Mouse (Mus musculus): ENCODE measurements around the gene Plac8. TPM values are rescaled to one million over a fixed set of nuclear protein-coding genes. Genes with fewer than 3 reads are reported as not detected.

The Plac8 gene
- polyA plus RNA-seq, 1 experiment from 2014 or later, result 1.2 TPM

GRCm38 (mm10) chr5:100557019-100557418, 15.0 kb downstream of the Plac8 start:
- no peaks in the 10 kb centered on the region for H3K36me3 ChIP-seq
- ATAC-seq (ENCODE audit: low FRiP score, low read depth), result no peak
- no peak overlapping the region for H3K4me2 ChIP-seq (replicated peaks)
- no peak overlapping the region for H3K27ac ChIP-seq (replicated peaks)
- H3K4me3 ChIP-seq, result no peak overlapping the region
- H3K27me3 ChIP-seq, result no peaks in the 10 kb centered on the region
- WGBS, result 87% methylated on average over 14 of the region's 14 CpGs
- H3K9ac ChIP-seq (replicated peaks), result no peak overlapping the region
- H3K9me3 ChIP-seq, result no peaks in the 10 kb centered on the region
- H3K4me1 ChIP-seq, result no peaks in the 10 kb centered on the region

- no peaks in the 10 kb centered on the region for H3K4me1 ChIP-seq
- H3K9me3 ChIP-seq, result no peaks in the 10 kb centered on the region
- no peak overlapping the region for H3K27ac ChIP-seq (replicated peaks)
- H3K4me3 ChIP-seq, result no peak overlapping the region
- no peak for ATAC-seq (ENCODE audit: low FRiP score, low read depth)
- WGBS, result 62% methylated on average over 8 of the region's 8 CpGs
- no peaks in the 10 kb centered on the region for H3K27me3 ChIP-seq
- peaks cover 12% of the 10 kb centered on the region for H3K36me3 ChIP-seq
- no peak overlapping the region for H3K4me2 ChIP-seq (replicated peaks)
- H3K9ac ChIP-seq (replicated peaks), result no peak overlapping the region
These were observed 18.6 kb downstream of the Plac8 start for GRCm38 (mm10) chr5:100553426-100553825.

DNA sequence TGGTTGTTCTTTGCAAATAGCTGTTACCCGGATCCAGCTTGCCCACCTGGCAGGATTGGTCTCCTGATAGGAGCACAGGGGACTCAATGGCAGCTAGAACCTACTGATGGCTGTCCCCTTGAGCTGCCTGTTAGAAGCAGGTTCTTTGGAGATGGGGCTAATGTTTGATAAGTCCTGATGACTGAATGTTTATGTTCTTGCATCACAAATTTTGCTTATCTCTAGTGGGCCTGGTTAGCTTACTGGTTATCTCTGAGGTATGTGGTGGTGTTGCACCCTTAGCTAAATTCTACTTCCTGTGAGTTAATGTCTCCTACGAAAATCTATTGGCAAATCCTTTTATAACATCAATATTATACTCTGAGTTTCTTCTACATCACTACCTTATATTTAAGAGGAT, 20.1 kb downstream of the Plac8 start:
- no peak overlapping the region for H3K4me3 ChIP-seq
- H3K4me2 ChIP-seq (replicated peaks), result no peak overlapping the region
- WGBS, result 69% methylated on average over 2 of the region's 2 CpGs
- no peaks in the 10 kb centered on the region for H3K9me3 ChIP-seq
- no peak overlapping the region for H3K9ac ChIP-seq (replicated peaks)
- H3K4me1 ChIP-seq, result no peaks in the 10 kb centered on the region
- ATAC-seq (ENCODE audit: low FRiP score, low read depth), result no peak
- H3K27ac ChIP-seq (replicated peaks), result no peak overlapping the region
- H3K36me3 ChIP-seq, result peaks cover 27% of the 10 kb centered on the region
- H3K27me3 ChIP-seq, result no peaks in the 10 kb centered on the region

- Histone ChIP-seq H3K9me3 (no peaks in the 10 kb centered on the region), H3K27ac (replicated peaks) (no peak overlapping the region), H3K4me3 (no peak overlapping the region), H3K9ac (replicated peaks) (no peak overlapping the region), H3K36me3 (peaks cover 41% of the 10 kb centered on the region), H3K27me3 (no peaks in the 10 kb centered on the region), H3K4me1 (no peaks in the 10 kb centered on the region), H3K4me2 (replicated peaks) (no peak overlapping the region)
- 100% methylated on average over 1 of the region's 1 CpGs for WGBS
- no peak for ATAC-seq (ENCODE audit: low FRiP score, low read depth)
These were observed 21.9 kb downstream of the Plac8 start for GRCm38 (mm10) chr5:100550151-100550550.

GRCm38 (mm10) chr5:100549311-100549710, 22.7 kb downstream of the Plac8 start:
- H3K4me2 ChIP-seq (replicated peaks), result no peak overlapping the region
- ATAC-seq (ENCODE audit: low FRiP score, low read depth), result no peak

GRCm38 (mm10) chr5:100548236-100548635, 23.8 kb downstream of the Plac8 start:
- H3K4me1 ChIP-seq, result no peaks in the 10 kb centered on the region
- H3K27ac ChIP-seq (replicated peaks), result no peak overlapping the region
- H3K36me3 ChIP-seq, result peaks cover 58% of the 10 kb centered on the region
- H3K4me2 ChIP-seq (replicated peaks), result no peak overlapping the region
- no peak for ATAC-seq (ENCODE audit: low FRiP score, low read depth)
- 88% methylated on average over 2 of the region's 2 CpGs for WGBS
- no peaks in the 10 kb centered on the region for H3K27me3 ChIP-seq
- no peak overlapping the region for H3K9ac ChIP-seq (replicated peaks)
- no peak overlapping the region for H3K4me3 ChIP-seq
- H3K9me3 ChIP-seq, result no peaks in the 10 kb centered on the region

More at GRCm38 (mm10) chr5:100549311-100549710, 22.7 kb downstream of the Plac8 start:
- no peak overlapping the region for H3K4me3 ChIP-seq
- H3K36me3 ChIP-seq, result peaks cover 49% of the 10 kb centered on the region
- H3K27me3 ChIP-seq, result no peaks in the 10 kb centered on the region
- 95% methylated on average over 4 of the region's 4 CpGs for WGBS
- H3K9me3 ChIP-seq, result no peaks in the 10 kb centered on the region
- no peak overlapping the region for H3K27ac ChIP-seq (replicated peaks)
- no peaks in the 10 kb centered on the region for H3K4me1 ChIP-seq
- H3K9ac ChIP-seq (replicated peaks), result no peak overlapping the region

- H3K4me1 ChIP-seq, result no peaks in the 10 kb centered on the region
- no peak for ATAC-seq (ENCODE audit: low FRiP score, low read depth)
- no peaks in the 10 kb centered on the region for H3K27me3 ChIP-seq
- peaks cover 74% of the 10 kb centered on the region for H3K36me3 ChIP-seq
- no peaks in the 10 kb centered on the region for H3K9me3 ChIP-seq
- WGBS, result 96% methylated on average over 6 of the region's 6 CpGs
- H3K27ac ChIP-seq (replicated peaks), result no peak overlapping the region
- H3K4me3 ChIP-seq, result no peak overlapping the region
- no peak overlapping the region for H3K9ac ChIP-seq (replicated peaks)
- no peak overlapping the region for H3K4me2 ChIP-seq (replicated peaks)
These were observed 25.6 kb downstream of the Plac8 start for GRCm38 (mm10) chr5:100546294-100547080.

DNA sequence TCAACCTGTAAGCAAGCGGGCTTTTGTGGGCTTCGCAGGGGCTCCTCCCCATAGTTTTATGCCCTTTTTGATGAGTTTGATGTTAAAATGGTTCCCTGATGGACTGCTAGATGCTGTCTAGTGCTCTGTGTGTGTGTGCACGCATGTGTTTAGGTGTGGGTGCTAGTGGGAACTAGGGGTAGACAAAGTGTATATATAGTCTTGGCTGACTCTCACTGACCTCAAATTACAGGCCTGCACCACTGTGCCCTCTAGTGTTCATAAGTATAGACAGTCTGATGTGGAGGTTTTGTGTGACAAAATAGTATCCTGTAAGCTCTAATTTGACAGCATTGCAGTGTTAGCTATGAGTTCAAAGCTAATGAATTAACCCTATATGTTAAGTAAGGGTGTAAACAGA, 35.4 kb downstream of the Plac8 start:
- H3K36me3 ChIP-seq, result peaks cover 65% of the 10 kb centered on the region
- no peaks in the 10 kb centered on the region for H3K27me3 ChIP-seq
- H3K9me3 ChIP-seq, result no peaks in the 10 kb centered on the region
- no peak overlapping the region for H3K9ac ChIP-seq (replicated peaks)
- H3K4me3 ChIP-seq, result no peak overlapping the region
- no peak overlapping the region for H3K27ac ChIP-seq (replicated peaks)
- ATAC-seq (ENCODE audit: low FRiP score, low read depth), result no peak
- WGBS, result 91% methylated on average over 3 of the region's 3 CpGs
- no peaks in the 10 kb centered on the region for H3K4me1 ChIP-seq
- H3K4me2 ChIP-seq (replicated peaks), result no peak overlapping the region

GRCm38 (mm10) chr5:100535826-100536225, 36.2 kb downstream of the Plac8 start:
- H3K4me2 ChIP-seq (replicated peaks), result no peak overlapping the region
- ATAC-seq (ENCODE audit: low FRiP score, low read depth), result no peak
- H3K27me3 ChIP-seq, result no peaks in the 10 kb centered on the region
- no peak overlapping the region for H3K27ac ChIP-seq (replicated peaks)
- H3K9me3 ChIP-seq, result no peaks in the 10 kb centered on the region
- 83% methylated on average over 7 of the region's 7 CpGs for WGBS
- no peak overlapping the region for H3K4me3 ChIP-seq
- peaks cover 67% of the 10 kb centered on the region for H3K36me3 ChIP-seq
- H3K4me1 ChIP-seq, result no peaks in the 10 kb centered on the region
- no peak overlapping the region for H3K9ac ChIP-seq (replicated peaks)

- Histone ChIP-seq H3K36me3 (peaks cover 41% of the 10 kb centered on the region), H3K4me3 (no peak overlapping the region), H3K27ac (replicated peaks) (no peak overlapping the region), H3K4me2 (replicated peaks) (no peak overlapping the region), H3K4me1 (no peaks in the 10 kb centered on the region), H3K9ac (replicated peaks) (no peak overlapping the region), H3K27me3 (no peaks in the 10 kb centered on the region), H3K9me3 (no peaks in the 10 kb centered on the region)
- ATAC-seq (ENCODE audit: low FRiP score, low read depth), result no peak
- WGBS, result 94% methylated on average over 7 of the region's 7 CpGs
These were observed 45.9 kb downstream of the Plac8 start for GRCm38 (mm10) chr5:100526164-100526563.

GRCm38 (mm10) chr5:100525620-100526019, 46.4 kb downstream of the Plac8 start:
- ATAC-seq (ENCODE audit: low FRiP score, low read depth), result no peak
- WGBS, result 96% methylated on average over 3 of the region's 3 CpGs
- H3K9ac ChIP-seq (replicated peaks), result no peak overlapping the region
- H3K27ac ChIP-seq (replicated peaks), result no peak overlapping the region
- H3K4me1 ChIP-seq, result no peaks in the 10 kb centered on the region
- no peaks in the 10 kb centered on the region for H3K27me3 ChIP-seq
- no peaks in the 10 kb centered on the region for H3K9me3 ChIP-seq
- no peak overlapping the region for H3K4me3 ChIP-seq
- H3K36me3 ChIP-seq, result peaks cover 36% of the 10 kb centered on the region
- no peak overlapping the region for H3K4me2 ChIP-seq (replicated peaks)

DNA sequence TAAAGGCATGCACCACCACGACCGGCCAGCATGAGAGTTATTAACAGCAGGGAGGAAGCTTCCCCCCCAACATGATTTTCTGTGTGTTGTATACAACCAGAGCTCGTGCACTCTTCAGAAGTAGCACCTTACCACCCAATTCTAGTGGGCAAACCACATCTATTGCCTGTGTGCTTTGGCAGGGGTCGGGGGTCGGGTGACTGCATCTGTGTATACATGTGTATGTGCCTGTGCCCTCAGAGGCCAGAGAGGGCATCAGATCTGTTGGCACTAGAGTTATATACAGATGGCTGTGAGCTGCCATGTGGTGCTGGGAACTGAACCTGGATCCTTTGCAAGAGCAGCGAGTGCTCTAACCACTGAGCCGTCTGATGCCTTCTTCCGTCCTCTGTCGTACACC, 47.1 kb downstream of the Plac8 start:
- Histone ChIP-seq H3K27ac (replicated peaks) (no peak overlapping the region), H3K9ac (replicated peaks) (no peak overlapping the region), H3K4me3 (no peak overlapping the region), H3K4me1 (peaks cover 6% of the 10 kb centered on the region), H3K36me3 (peaks cover 29% of the 10 kb centered on the region), H3K27me3 (no peaks in the 10 kb centered on the region), H3K9me3 (no peaks in the 10 kb centered on the region), H3K4me2 (replicated peaks) (no peak overlapping the region)
- ATAC-seq (ENCODE audit: low FRiP score, low read depth), result no peak
- 95% methylated on average over 9 of the region's 9 CpGs for WGBS

DNA sequence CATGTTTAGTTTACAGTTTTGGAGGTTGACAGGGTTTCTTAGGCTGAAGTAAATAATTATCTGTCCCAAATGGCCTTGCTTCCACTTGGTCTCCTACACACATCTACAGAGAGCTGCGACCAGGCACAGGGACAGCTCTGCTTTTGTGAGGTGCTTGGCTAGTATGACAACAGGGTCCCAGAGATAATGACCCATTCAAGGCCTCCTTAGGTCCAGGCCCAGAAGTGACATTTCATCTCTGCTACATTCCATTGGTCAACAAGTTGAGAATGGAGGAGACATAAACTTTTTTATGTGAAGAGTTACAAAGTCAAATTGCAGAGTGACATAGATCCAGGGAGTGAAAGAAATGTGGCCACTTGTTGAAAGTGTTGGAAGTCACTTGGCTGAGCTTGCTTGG, 48.7 kb downstream of the Plac8 start:
- Histone ChIP-seq H3K9me3 (no peaks in the 10 kb centered on the region), H3K4me2 (replicated peaks) (no peak overlapping the region), H3K9ac (replicated peaks) (no peak overlapping the region), H3K4me1 (peaks cover 15% of the 10 kb centered on the region), H3K27ac (replicated peaks) (no peak overlapping the region), H3K36me3 (peaks cover 16% of the 10 kb centered on the region; the same call in 1 of the 2 replicates), H3K4me3 (no peak overlapping the region), H3K27me3 (no peaks in the 10 kb centered on the region)
- ATAC-seq (ENCODE audit: low FRiP score, low read depth), result no peak
- 94% methylated on average over 1 of the region's 1 CpGs for WGBS
